Mouse (Mus musculus) neural tube, embryonic 11.5 days (tissue): ENCODE results near the gene Gm9736. TPM values are rescaled to one million over a fixed set of nuclear protein-coding genes. Genes with fewer than 3 reads are reported as not detected.
"Not testable (repeated sequence)": the region's sequence is repeated elsewhere in the genome, so short reads cannot be mapped to it uniquely, and the experiment has no call there.

Experiments used
- ATAC-seq: fragments of 200-750 bp; cut with Nextera tagmentation; 2 replicates; pipeline ENCODE4 v1.8.0; 2017; ENCODE audit warnings: moderate number of reproducible peaks, mild to moderate bottlenecking, moderate TSS enrichment, moderate library complexity; ENCODE audit not compliant: insufficient read depth, low FRiP score, low TSS enrichment
- DNase-seq: peaks from one replicate; pipeline ENCODE4 v3.0.0-alpha.2; 2015; ENCODE audit warnings: low spot score
- H3K27ac ChIP-seq: fragments of 300-500 bp; sonication (generic); 2 replicates; pipeline ENCODE4 v1.5.1; 2014; ENCODE audit warnings: low read depth, mild to moderate bottlenecking, low read length
- H3K27me3 ChIP-seq: fragments of 300-500 bp; sonication (generic); 2 replicates; pipeline ENCODE4 v1.6.1; 2014; ENCODE audit warnings: mild to moderate bottlenecking, low read length, mixed read lengths; ENCODE audit not compliant: control insufficient read depth, insufficient read depth
- H3K36me3 ChIP-seq: fragments of 300-500 bp; sonication (generic); 2 replicates; pipeline ENCODE4 v1.6.1; 2014; ENCODE audit warnings: mild to moderate bottlenecking, low read length, moderate library complexity, mixed read lengths; ENCODE audit not compliant: control insufficient read depth, insufficient read depth
- H3K4me1 ChIP-seq: fragments of 300-500 bp; sonication (generic); 2 replicates; pipeline ENCODE4 v1.6.1; 2014; ENCODE audit warnings: low read length, mixed read lengths; ENCODE audit not compliant: control insufficient read depth, insufficient read depth
- H3K4me2 ChIP-seq: fragments of 300-500 bp; sonication (generic); 2 replicates; pipeline ENCODE4 v1.6.1; 2014; ENCODE audit warnings: low read depth, mild to moderate bottlenecking, moderate library complexity
- H3K4me3 ChIP-seq: fragments of 300-500 bp; sonication (generic); 2 replicates; pipeline ENCODE4 v1.5.1; 2014; ENCODE audit warnings: low read depth, low read length
- H3K9ac ChIP-seq: fragments of 300-500 bp; sonication (generic); 2 replicates; pipeline ENCODE4 v1.6.1; 2014; ENCODE audit warnings: mild to moderate bottlenecking, low read length
- H3K9me3 ChIP-seq: fragments of 300-500 bp; sonication (generic); 2 replicates; pipeline ENCODE4 v1.6.1; 2016; ENCODE audit warnings: low read length; ENCODE audit not compliant: control insufficient read depth
- WGBS: fragments of 180-500 bp; shearing (Covaris S2); extraction: QIAGEN DNeasy Blood & Tissue Kit; methylation state at CpG from one replicate; pipeline ENCODE4 v1.1.7; 2014; 5-methylcytosine and 5-hydroxymethylcytosine counted together
- polyA plus RNA-seq: library from polyadenylated mRNA; unstranded; fragments of >200 nt; fragmentation: Nextera tagmentation; extraction: Ambion mirVana; gene quantifications from 2 replicates; pipeline ENCODE4 v1.2.1, GENCODE M21; 2014

Gene Gm9736
- polyA plus RNA-seq, 1 experiment from 2014 or later: not detected

GRCm38 (mm10) chr10:77741924-77742688 is 9.0 kb downstream of the Gm9736 start, which contains the start of gene Gm18596:
Gm18596 (minus strand) TSS chr10:77742638.
- not testable (repeated sequence) for H3K9me3 ChIP-seq, H3K4me1 ChIP-seq, H3K4me3 ChIP-seq, H3K36me3 ChIP-seq, H3K27me3 ChIP-seq, H3K9ac ChIP-seq, DNase-seq, H3K4me2 ChIP-seq, ATAC-seq, H3K27ac ChIP-seq
- WGBS: 62% methylated on average over 4 of the region's 5 CpGs

- no peak overlapping the region for H3K27ac ChIP-seq
- H3K4me1 ChIP-seq: no peaks in the 10 kb centered on the region
- 87% methylated on average over 4 of the region's 4 CpGs for WGBS
- ATAC-seq: no peak
- H3K9me3 ChIP-seq: no peaks in the 10 kb centered on the region
- H3K4me2 ChIP-seq: no peak overlapping the region
- H3K9ac ChIP-seq: no peak overlapping the region
- DNase-seq: no peak
- H3K4me3 ChIP-seq: no peak overlapping the region
- H3K36me3 ChIP-seq: no peaks in the 10 kb centered on the region
- no peaks in the 10 kb centered on the region for H3K27me3 ChIP-seq
These were observed 12.2 kb downstream of the Gm9736 start for GRCm38 (mm10) chr10:77738929-77739328.

GRCm38 (mm10) chr10:77735928-77736327 is 15.2 kb downstream of the Gm9736 start:
- no peak overlapping the region for H3K4me2 ChIP-seq
- no peak overlapping the region for H3K27ac ChIP-seq
- no peaks in the 10 kb centered on the region for H3K27me3 ChIP-seq
- ATAC-seq (no peak), DNase-seq (no peak)
- no peaks in the 10 kb centered on the region for H3K9me3 ChIP-seq
- WGBS: 86% methylated on average over 1 of the region's 1 CpGs
- no peak overlapping the region for H3K9ac ChIP-seq
- H3K4me1 ChIP-seq: no peaks in the 10 kb centered on the region
- no peaks in the 10 kb centered on the region for H3K36me3 ChIP-seq
- no peak overlapping the region for H3K4me3 ChIP-seq

GRCm38 (mm10) chr10:77729241-77729640 is 21.9 kb downstream of the Gm9736 start:
- Histone ChIP-seq H3K9me3 (no peaks in the 10 kb centered on the region), H3K4me2 (no peak overlapping the region), H3K36me3 (no peaks in the 10 kb centered on the region), H3K4me3 (no peak overlapping the region), H3K27me3 (no peaks in the 10 kb centered on the region), H3K9ac (no peak overlapping the region), H3K27ac (no peak overlapping the region), H3K4me1 (no peaks in the 10 kb centered on the region)
- DNase-seq: no peak
- 56% methylated on average over 4 of the region's 4 CpGs for WGBS
- no peak for ATAC-seq

GRCm38 (mm10) chr10:77728280-77728679 is 22.9 kb downstream of the Gm9736 start:
- 59% methylated on average over 4 of the region's 4 CpGs for WGBS
- no peak for DNase-seq

GRCm38 (mm10) chr10:77726186-77726585 is 25.0 kb downstream of the Gm9736 start, which contains the start of gene Gm10100:
Gm10100 (plus strand) TSS chr10:77726486.
- Histone ChIP-seq H3K4me1 (no peaks in the 10 kb centered on the region), H3K9me3 (no peaks in the 10 kb centered on the region), H3K36me3 (no peaks in the 10 kb centered on the region), H3K9ac (no peak within 1 kb of the TSS), H3K27me3 (no peaks in the 10 kb centered on the region), H3K4me2 (no peak within 1 kb of the TSS), H3K4me3 (no peak within 1 kb of the TSS), H3K27ac (no peak within 1 kb of the TSS)
- 55% methylated on average over 3 of the region's 3 CpGs for WGBS
- ATAC-seq: no peak
- DNase-seq: no peak

More at GRCm38 (mm10) chr10:77728280-77728679, 22.9 kb downstream of the Gm9736 start:
- H3K9me3 ChIP-seq: no peaks in the 10 kb centered on the region
- H3K9ac ChIP-seq: no peak overlapping the region
- no peaks in the 10 kb centered on the region for H3K4me1 ChIP-seq
- H3K36me3 ChIP-seq: no peaks in the 10 kb centered on the region
- H3K4me3 ChIP-seq: no peak overlapping the region
- no peak overlapping the region for H3K27ac ChIP-seq
- no peak overlapping the region for H3K4me2 ChIP-seq
- H3K27me3 ChIP-seq: no peaks in the 10 kb centered on the region
- ATAC-seq: no peak

- H3K27me3 ChIP-seq: no peaks in the 10 kb centered on the region
- DNase-seq (no peak), ATAC-seq (no peak)
- no peaks in the 10 kb centered on the region for H3K36me3 ChIP-seq
- no peak overlapping the region for H3K27ac ChIP-seq
- H3K4me1 ChIP-seq: no peaks in the 10 kb centered on the region
- H3K4me3 ChIP-seq: no peak overlapping the region
- WGBS: 70% methylated on average over 8 of the region's 8 CpGs
- H3K9ac ChIP-seq: no peak overlapping the region
- H3K4me2 ChIP-seq: no peak overlapping the region
- no peaks in the 10 kb centered on the region for H3K9me3 ChIP-seq
These were observed 26.3 kb downstream of the Gm9736 start for GRCm38 (mm10) chr10:77724855-77725254.

GRCm38 (mm10) chr10:77720299-77720698 is 30.9 kb downstream of the Gm9736 start, which contains the start of gene Krtap12-1:
Krtap12-1 (plus strand) TSS chr10:77720599.
- not testable (repeated sequence) for H3K27me3 ChIP-seq, H3K9me3 ChIP-seq, DNase-seq, H3K4me1 ChIP-seq, H3K36me3 ChIP-seq, H3K9ac ChIP-seq, ATAC-seq, H3K4me3 ChIP-seq, H3K4me2 ChIP-seq, H3K27ac ChIP-seq
- 97% methylated on average over 1 of the region's 1 CpGs for WGBS

- Histone ChIP-seq H3K4me2 (no peak within 1 kb of the TSS), H3K27ac (no peak within 1 kb of the TSS), H3K4me3 (no peak within 1 kb of the TSS), H3K9ac (no peak within 1 kb of the TSS), H3K9me3 (no peaks in the 10 kb centered on the region), H3K27me3 (no peaks in the 10 kb centered on the region), H3K36me3 (no peaks in the 10 kb centered on the region), H3K4me1 (no peaks in the 10 kb centered on the region)
- no peak for ATAC-seq
- DNase-seq: no peak
- 90% methylated on average over 1 of the region's 1 CpGs for WGBS
These were observed 35.6 kb downstream of the Gm9736 start, which contains the start of gene Gm10142 for GRCm38 (mm10) chr10:77715507-77715906. Gm10142 (plus strand) TSS chr10:77715807.
